Mouse (Mus musculus) heart, embryonic 13.5 days (tissue): Measurements from ENCODE around the gene Camkk2. TPM values are rescaled to one million over a fixed set of nuclear protein-coding genes. Genes with fewer than 3 reads are reported as not detected.

ENCODE experiments used
- ATAC-seq: fragments of 200-750 bp; cut with Nextera tagmentation; 2 replicates; pipeline ENCODE4 v1.8.0; 2017; ENCODE audit warnings: moderate TSS enrichment; ENCODE audit not compliant: insufficient number of reproducible peaks, low FRiP score, low TSS enrichment; ENCODE audit errors: extremely low read depth
- H3K27ac ChIP-seq: fragments of 300-500 bp; sonication (generic); replicated peaks from 2 replicates; pipeline ENCODE4 v1.5.1; 2015; ENCODE audit warnings: moderate library complexity, mild to moderate bottlenecking, inconsistent platforms
- H3K27me3 ChIP-seq: fragments of 300-500 bp; sonication (generic); replicated peaks from 2 replicates; pipeline ENCODE4 v1.6.1; 2015; ENCODE audit warnings: mild to moderate bottlenecking, inconsistent platforms
- H3K36me3 ChIP-seq: fragments of 300-500 bp; sonication (generic); 2 replicates; pipeline ENCODE4 v1.6.1; 2015; ENCODE audit warnings: mild to moderate bottlenecking, inconsistent platforms
- H3K4me1 ChIP-seq: fragments of 300-500 bp; sonication (generic); 2 replicates; pipeline ENCODE4 v1.6.1; 2015; ENCODE audit warnings: inconsistent platforms
- H3K4me2 ChIP-seq: fragments of 300-500 bp; sonication (generic); 2 replicates; pipeline ENCODE4 v1.6.1; 2015; ENCODE audit warnings: inconsistent platforms, mild to moderate bottlenecking, moderate library complexity
- H3K4me3 ChIP-seq: fragments of 300-500 bp; sonication (generic); 2 replicates; pipeline ENCODE4 v1.5.1; 2015; ENCODE audit warnings: moderate library complexity, mild to moderate bottlenecking, inconsistent platforms
- H3K9ac ChIP-seq: fragments of 300-500 bp; sonication (generic); 2 replicates; pipeline ENCODE4 v1.6.1; 2015; ENCODE audit warnings: inconsistent platforms, mild to moderate bottlenecking, moderate library complexity
- H3K9me3 ChIP-seq: fragments of 300-500 bp; sonication (generic); 2 replicates; pipeline ENCODE4 v1.6.1; 2016; ENCODE audit warnings: inconsistent platforms
- WGBS: fragments of 180-500 bp; shearing (Covaris S2); methylation state at CpG from one replicate; pipeline ENCODE4 v1.1.7; 2015; ENCODE audit warnings: mixed read lengths; 5-methylcytosine and 5-hydroxymethylcytosine counted together
- polyA plus RNA-seq: library from polyadenylated mRNA; unstranded; fragments of >200 nt; fragmentation: Nextera tagmentation; extraction: Ambion mirVana; gene quantifications from 2 replicates; pipeline ENCODE4 v1.2.1, GENCODE M21; 2015

The Camkk2 gene
- polyA plus RNA-seq, 1 experiment from 2014 or later = 14.0 TPM

GRCm38 (mm10) chr5:122801684-122802083 is 22.5 kb upstream of the Camkk2 start:
- H3K27ac ChIP-seq = peak overlapping the region; percentile 74

GRCm38 (mm10) chr5:122800345-122801010 is 21.3 kb upstream of the Camkk2 start:
- H3K4me2 ChIP-seq = no peak overlapping the region
- H3K27ac ChIP-seq = peak overlapping the region; percentile 66
- no peaks in the 10 kb centered on the region for H3K27me3 ChIP-seq
- no peak for ATAC-seq
- no peak overlapping the region for H3K9ac ChIP-seq
- H3K9me3 ChIP-seq = no peaks in the 10 kb centered on the region
- 36% methylated on average over 13 of the region's 13 CpGs for WGBS
- peaks cover 97% of the 10 kb centered on the region for H3K36me3 ChIP-seq
- H3K4me1 ChIP-seq = peaks cover 56% of the 10 kb centered on the region
- no peak overlapping the region for H3K4me3 ChIP-seq

More at GRCm38 (mm10) chr5:122801684-122802083, 22.5 kb upstream of the Camkk2 start:
- H3K4me2 ChIP-seq = no peak overlapping the region
- H3K9me3 ChIP-seq = no peaks in the 10 kb centered on the region
- H3K4me3 ChIP-seq = no peak overlapping the region
- 93% methylated on average over 8 of the region's 8 CpGs for whole genome bisulfite sequencing
- no peak overlapping the region for H3K9ac ChIP-seq
- H3K36me3 ChIP-seq = peaks cover 97% of the 10 kb centered on the region
- H3K27me3 ChIP-seq = no peaks in the 10 kb centered on the region
- peaks cover 56% of the 10 kb centered on the region for H3K4me1 ChIP-seq
- ATAC-seq = no peak

- Histone ChIP-seq H3K27me3 (no peaks in the 10 kb centered on the region), H3K36me3 (peaks cover 97% of the 10 kb centered on the region), H3K9me3 (no peaks in the 10 kb centered on the region), H3K4me1 (peaks cover 55% of the 10 kb centered on the region), H3K9ac (no peak overlapping the region), H3K4me2 (no peak overlapping the region), H3K27ac (peak overlapping the region; percentile 66), H3K4me3 (no peak overlapping the region)
- 79% methylated on average over 17 of the region's 17 CpGs for WGBS
- no peak for ATAC-seq
Observed at GRCm38 (mm10) chr5:122799379-122800344, 20.5 kb upstream of the Camkk2 start.

DNA sequence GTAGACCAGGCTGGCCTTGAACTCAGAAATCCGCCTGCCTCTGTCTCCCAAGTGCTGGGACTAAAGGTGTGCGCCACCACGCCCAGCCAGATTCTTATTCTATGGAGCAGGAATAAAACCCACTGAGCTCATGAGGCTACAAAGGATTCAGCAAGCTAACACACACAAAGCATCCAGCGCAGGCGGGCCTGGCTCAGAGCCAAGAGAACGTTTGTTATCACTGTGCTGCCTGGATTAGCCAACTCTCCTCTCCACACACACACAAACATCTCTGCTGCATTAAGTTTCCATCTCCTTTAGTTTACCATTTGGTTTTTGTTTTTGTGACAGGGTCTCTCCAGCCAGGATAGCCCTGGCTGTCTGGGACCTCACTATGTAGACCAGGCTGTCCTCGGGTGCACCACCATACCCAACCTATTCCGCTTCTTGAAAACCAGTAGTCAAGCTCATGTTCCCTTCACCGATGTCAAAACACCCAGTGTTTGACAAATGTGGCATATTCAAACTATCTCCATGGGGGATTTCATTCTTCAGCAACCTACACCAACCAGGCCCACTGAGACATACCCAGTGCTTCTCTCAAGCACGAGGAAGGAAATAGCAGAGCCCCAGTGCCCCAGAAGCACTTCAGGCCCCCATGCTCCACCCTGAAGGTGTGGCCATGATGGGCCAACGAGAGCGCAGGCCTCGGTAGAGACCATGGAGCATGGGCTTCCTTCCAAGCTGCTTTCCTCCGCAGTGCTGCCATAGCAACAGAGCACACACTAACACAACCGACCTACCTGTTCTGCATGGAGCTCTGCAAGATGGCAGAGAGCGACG is 19.6 kb upstream of the Camkk2 start:
- Histone ChIP-seq H3K4me1 (peaks cover 51% of the 10 kb centered on the region), H3K9ac (no peak overlapping the region), H3K4me2 (no peak overlapping the region), H3K4me3 (no peak overlapping the region), H3K27ac (peak overlapping the region; percentile 66), H3K9me3 (no peaks in the 10 kb centered on the region), H3K27me3 (no peaks in the 10 kb centered on the region), H3K36me3 (peaks cover 97% of the 10 kb centered on the region)
- peak; percentile 47; the same call in 1 of the 2 replicates for ATAC-seq
- 46% methylated on average over 17 of the region's 17 CpGs for WGBS

DNA sequence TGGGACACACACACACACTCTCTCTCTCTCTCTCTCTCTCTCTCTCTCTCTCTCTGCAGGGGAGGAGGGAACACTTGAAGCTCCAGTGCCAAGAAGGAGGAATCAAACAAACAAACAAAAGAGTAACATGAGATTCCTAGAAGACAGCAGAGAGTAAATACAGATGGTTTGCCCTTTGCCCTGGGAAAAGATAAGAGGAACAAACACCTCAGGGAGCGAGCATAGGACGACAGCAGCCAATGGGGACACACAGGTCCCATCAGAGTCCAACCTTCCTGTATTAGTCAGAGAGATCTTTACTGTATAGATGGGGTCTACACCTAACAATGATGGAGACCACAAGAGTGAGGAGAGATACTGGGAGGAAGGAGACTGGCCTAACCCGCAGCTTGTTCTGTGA is 18.7 kb upstream of the Camkk2 start:
- Histone ChIP-seq H3K36me3 (peaks cover 97% of the 10 kb centered on the region), H3K9ac (no peak overlapping the region), H3K4me2 (no peak overlapping the region), H3K4me1 (peaks cover 50% of the 10 kb centered on the region), H3K27ac (peak overlapping the region; percentile 66), H3K4me3 (no peak overlapping the region), H3K27me3 (no peaks in the 10 kb centered on the region), H3K9me3 (no peaks in the 10 kb centered on the region)
- 85% methylated on average over 3 of the region's 3 CpGs for WGBS
- ATAC-seq = no peak

DNA sequence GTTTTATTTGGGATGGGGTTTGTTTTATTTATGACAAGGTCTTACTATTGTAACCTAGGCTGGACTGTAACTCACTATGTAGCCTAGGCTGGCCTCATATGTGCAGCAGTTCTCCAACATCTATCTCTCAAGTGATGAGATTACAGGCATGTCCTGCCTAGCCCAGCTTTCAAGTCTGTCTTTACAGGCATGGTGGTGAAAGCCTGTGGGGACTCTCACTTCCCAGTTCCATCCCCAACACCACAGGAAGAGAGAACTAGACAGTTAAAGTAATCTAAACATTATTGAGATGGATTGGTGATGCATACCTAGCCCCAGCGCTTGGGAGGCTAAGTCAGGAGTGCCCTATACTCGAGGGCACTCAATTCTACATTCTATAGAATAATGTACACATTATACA is 9.5 kb upstream of the Camkk2 start:
- Histone ChIP-seq H3K4me1 (0 out of 2 replicates have a peak, but pooled peaks cover 5% of the 10 kb centered on the region), H3K4me2 (no peak overlapping the region), H3K9me3 (no peaks in the 10 kb centered on the region), H3K36me3 (peaks cover 80% of the 10 kb centered on the region), H3K27ac (no peak overlapping the region), H3K9ac (no peak overlapping the region), H3K27me3 (no peaks in the 10 kb centered on the region), H3K4me3 (no peak overlapping the region)
- WGBS = 85% methylated on average over 2 of the region's 2 CpGs
- no peak for ATAC-seq

DNA sequence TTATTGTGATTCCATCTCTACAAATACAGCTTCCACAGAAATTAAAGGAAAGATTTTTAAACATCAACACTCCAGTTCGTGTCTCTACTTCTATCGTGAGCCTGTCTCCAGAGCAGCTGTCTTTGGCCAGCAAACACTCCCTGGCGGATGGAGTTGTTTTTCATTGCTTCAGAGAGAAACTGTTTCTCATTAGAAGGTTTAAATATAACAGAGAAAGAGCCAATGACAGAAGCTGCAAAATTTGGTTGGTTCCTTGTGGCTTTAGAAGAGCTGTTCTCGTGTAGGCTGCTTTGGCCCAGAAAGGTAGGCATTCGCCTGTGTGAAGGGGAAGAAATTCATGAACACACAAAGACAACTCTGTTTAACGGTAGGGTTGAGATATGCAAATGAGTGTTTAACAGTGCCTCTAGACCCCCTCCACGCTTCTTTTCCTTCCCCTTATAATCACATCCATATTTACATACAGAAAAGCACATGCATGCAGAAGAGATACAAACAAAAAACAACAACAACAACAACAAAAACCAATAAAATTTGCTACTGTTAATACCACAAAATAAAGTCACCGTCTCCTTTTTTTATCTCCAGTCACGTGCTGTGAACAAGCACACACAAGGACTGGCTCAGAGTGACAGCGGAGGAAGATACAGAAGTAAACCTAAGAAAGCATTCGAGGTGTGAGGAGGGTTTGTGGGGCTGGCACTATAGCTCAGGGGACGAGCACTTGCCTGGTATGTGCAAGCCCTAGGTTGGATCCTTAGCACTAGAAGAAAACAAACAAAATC is 7.0 kb upstream of the Camkk2 start:
- no peak overlapping the region for H3K4me2 ChIP-seq
- no peak overlapping the region for H3K4me3 ChIP-seq
- no peaks in the 10 kb centered on the region for H3K27me3 ChIP-seq
- H3K9ac ChIP-seq = no peak overlapping the region
- WGBS = 61% methylated on average over 12 of the region's 12 CpGs
- H3K36me3 ChIP-seq = peaks cover 57% of the 10 kb centered on the region
- H3K4me1 ChIP-seq = 0 out of 2 replicates have a peak, but pooled peaks cover 5% of the 10 kb centered on the region
- peak overlapping the region; percentile 32 for H3K27ac ChIP-seq
- no peaks in the 10 kb centered on the region for H3K9me3 ChIP-seq
- no peak for ATAC-seq

DNA sequence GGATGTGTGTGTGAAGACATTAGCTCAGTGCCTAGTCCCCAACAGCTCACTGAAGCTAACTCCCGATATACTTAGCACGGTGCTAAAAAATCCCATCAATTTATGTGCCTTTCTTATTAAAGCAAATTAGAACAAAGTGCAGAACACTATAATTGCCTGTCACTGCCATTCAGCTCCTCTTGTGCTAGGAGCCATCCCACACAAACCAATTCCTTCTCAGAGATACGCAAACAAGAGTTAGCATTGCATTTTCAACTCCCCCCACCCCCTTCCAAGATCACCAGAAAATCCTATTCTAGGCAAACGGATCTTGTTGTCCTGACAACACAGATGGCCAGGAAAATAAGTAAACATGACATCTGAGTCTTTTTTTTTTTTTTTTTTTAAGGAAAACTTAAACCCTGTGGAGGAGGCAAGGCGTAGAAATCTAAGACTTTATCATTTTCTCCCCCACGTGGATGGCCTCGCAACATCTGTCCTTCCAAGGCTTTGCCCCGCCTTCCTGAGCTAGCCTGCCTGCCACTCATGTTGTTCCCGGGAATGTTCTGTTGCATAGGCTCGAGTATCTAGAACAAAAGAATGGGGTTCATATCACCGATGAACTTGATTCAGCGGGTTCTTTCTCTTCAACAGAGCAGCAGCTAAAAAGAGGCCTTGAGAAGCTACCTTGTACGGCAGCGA is 4.7 kb upstream of the Camkk2 start:
- H3K4me1 ChIP-seq = peaks cover 8% of the 10 kb centered on the region; the same call in 1 of the 2 replicates
- 54% methylated on average over 14 of the region's 14 CpGs for WGBS
- peaks cover 35% of the 10 kb centered on the region for H3K36me3 ChIP-seq
- no peak for ATAC-seq
- H3K27me3 ChIP-seq = no peaks in the 10 kb centered on the region
- H3K4me2 ChIP-seq = no peak overlapping the region
- no peak overlapping the region for H3K27ac ChIP-seq
- H3K4me3 ChIP-seq = no peak overlapping the region
- H3K9me3 ChIP-seq = no peaks in the 10 kb centered on the region
- H3K9ac ChIP-seq = no peak overlapping the region

- no peak overlapping the region for H3K27ac ChIP-seq
- H3K4me2 ChIP-seq = no peak overlapping the region
- H3K9me3 ChIP-seq = no peaks in the 10 kb centered on the region
- H3K4me3 ChIP-seq = no peak overlapping the region
- H3K27me3 ChIP-seq = no peaks in the 10 kb centered on the region; the same call in 1 of the 2 replicates
- peaks cover 17% of the 10 kb centered on the region for H3K36me3 ChIP-seq
- WGBS = 50% methylated on average over 1 of the region's 1 CpGs
- H3K4me1 ChIP-seq = peaks cover 20% of the 10 kb centered on the region
- no peak for ATAC-seq
- H3K9ac ChIP-seq = no peak overlapping the region
Observed at GRCm38 (mm10) chr5:122782066-122782465, 2.9 kb upstream of the Camkk2 start.

- H3K4me1 ChIP-seq = peaks cover 20% of the 10 kb centered on the region
- no peak overlapping the region for H3K4me2 ChIP-seq
- no peak overlapping the region for H3K27ac ChIP-seq
- peaks cover 5% of the 10 kb centered on the region for H3K36me3 ChIP-seq
- no peak overlapping the region for H3K9ac ChIP-seq
- H3K27me3 ChIP-seq = no peaks in the 10 kb centered on the region; the same call in 1 of the 2 replicates
- H3K4me3 ChIP-seq = no peak overlapping the region
- no peaks in the 10 kb centered on the region for H3K9me3 ChIP-seq
- 84% methylated on average over 18 of the region's 19 CpGs for WGBS
- no peak for ATAC-seq
Observed at GRCm38 (mm10) chr5:122780791-122781432, 1.7 kb upstream of the Camkk2 start.
